Mouse (Mus musculus) testis, adult 10 weeks (tissue): ENCODE data around the gene Mrps5. TPM values are rescaled to one million over a fixed set of nuclear protein-coding genes. Genes with fewer than 3 reads are reported as not detected.

Experiments
- polyA plus RNA-seq: library from polyadenylated mRNA; stranded (reverse); fragments of 350-450 nt; fragmentation: Illumina TruSeq; extraction: RNeasy Lipid Tissue Mini Kit (QIAGEN cat#74804); gene quantifications from one replicate; pipeline ENCODE4 v1.2.3, GENCODE M21; 2014; ENCODE audit warnings: low read depth, low replicate concordance

The Mrps5 gene
- polyA plus RNA-seq, result 11.0 TPM

GRCm38 (mm10) chr2:127586694-127587513 lies at the start of gene Mrps5, which contains the start of gene Zfp661:
Gene Mrps5 (plus strand): TSS chr2:127587222.
Gene Zfp661 (minus strand): TSS chr2:127587094.

GRCm38 (mm10) chr2:127541185-127541584 lies 45.8 kb upstream of the Mrps5 start, which contains the start of gene Prom2:
Gene Prom2 (minus strand): TSS chr2:127541467.

GRCm38 (mm10) chr2:127656086-127656720 lies 69.2 kb downstream of the Mrps5 start, which contains the start of gene Mal:
Gene Mal (minus strand): TSS chr2:127656695.

Other genes starting within 250 kb of the Mrps5 start
- not detected for gene Astl, start 248.6 kb upstream of the Mrps5 start, polyA plus RNA-seq
- gene Adra2b, start 224.0 kb upstream of the Mrps5 start, polyA plus RNA-seq, result 0.13 TPM
- 3.8 TPM for gene Gpat2, start 162.0 kb upstream of the Mrps5 start, polyA plus RNA-seq
- 13.6 TPM for gene Fahd2a, start 142.7 kb upstream of the Mrps5 start, polyA plus RNA-seq
- gene Kcnip3, start 65.1 kb upstream of the Mrps5 start, polyA plus RNA-seq, result 0.73 TPM
- gene Prom2, start 45.8 kb upstream of the Mrps5 start, polyA plus RNA-seq, result 0.17 TPM
- 7.4 TPM for gene Zfp661, start 128 bp upstream of the Mrps5 start, polyA plus RNA-seq
- 3.5 TPM for gene Mal, start 69.5 kb downstream of the Mrps5 start, polyA plus RNA-seq
- gene Mall, start 142.7 kb downstream of the Mrps5 start, polyA plus RNA-seq, result 0.62 TPM
- 350 TPM for gene Nphp1, start 201.7 kb downstream of the Mrps5 start, polyA plus RNA-seq
- 6.5 TPM for gene Mtln, start 205.3 kb downstream of the Mrps5 start, polyA plus RNA-seq
- 180 TPM for gene Bub1, start 244.6 kb downstream of the Mrps5 start, polyA plus RNA-seq